Mouse (Mus musculus) G1E (cell line): ENCODE measurements at regions not wholly inside any gene's neighbourhood (a gene's known extent, or its start where the extent isn't known, plus 50 kb on each side); places are given as distances from the start of the nearest gene placed in this dataset.

Source experiments
- CTCF ChIP-seq: IDR thresholded peaks from 2 replicates; pipeline ENCODE4 v1.5.1; 2012; ENCODE audit warnings: low read depth, low read length, inconsistent platforms, mixed read lengths
- POLR2AphosphoS5 ChIP-seq: IDR thresholded peaks from 2 replicates; pipeline ENCODE4 v1.6.1; 2012; ENCODE audit warnings: low read depth, low read length, inconsistent platforms; ENCODE audit not compliant: insufficient replicate concordance

- TF ChIP-seq POLR2AphosphoS5 (no peak), CTCF (no peak)
These were observed 923.6 kb downstream of the Slc22a22 start for GRCm38 (mm10) chr15:56553851-56554250.
